Mouse (Mus musculus): Measurements from ENCODE around the gene Cacna1e.

The Cacna1e gene

DNA sequence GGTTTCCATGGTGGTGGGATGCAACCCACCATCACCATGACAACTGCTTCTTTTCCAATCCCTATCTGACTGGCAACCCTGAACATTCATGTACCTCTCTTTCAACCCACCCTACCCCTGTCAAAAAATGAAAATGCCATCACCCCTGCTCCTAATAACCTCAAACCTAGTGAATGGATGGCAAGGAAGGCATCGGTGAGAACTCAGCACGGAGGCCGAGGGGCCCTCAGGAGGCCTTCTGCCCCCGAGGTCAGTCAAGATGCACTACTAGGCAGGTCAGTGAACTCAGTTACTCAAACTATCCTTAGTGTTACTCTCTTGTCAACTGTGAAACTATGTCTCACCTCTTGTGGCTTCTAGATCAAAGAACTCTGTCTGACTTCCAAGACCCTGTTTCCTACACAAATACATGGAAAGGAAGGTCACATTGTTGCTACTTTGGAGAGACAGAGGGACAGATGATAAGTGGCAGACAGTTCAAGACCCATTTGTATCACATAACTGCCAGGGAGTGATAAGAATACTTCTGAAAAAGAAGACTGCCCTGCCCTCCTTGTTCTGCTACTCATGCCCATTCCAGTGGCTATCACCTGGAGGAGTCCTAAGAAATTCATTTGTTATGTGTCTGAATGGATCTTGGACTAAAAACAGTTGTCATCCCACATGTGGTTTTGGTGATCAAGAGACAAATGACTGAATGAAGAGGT, 176.6 kb downstream of the Cacna1e start:
- DNase-seq (ENCODE audit: low spot score), result no peak

DNA sequence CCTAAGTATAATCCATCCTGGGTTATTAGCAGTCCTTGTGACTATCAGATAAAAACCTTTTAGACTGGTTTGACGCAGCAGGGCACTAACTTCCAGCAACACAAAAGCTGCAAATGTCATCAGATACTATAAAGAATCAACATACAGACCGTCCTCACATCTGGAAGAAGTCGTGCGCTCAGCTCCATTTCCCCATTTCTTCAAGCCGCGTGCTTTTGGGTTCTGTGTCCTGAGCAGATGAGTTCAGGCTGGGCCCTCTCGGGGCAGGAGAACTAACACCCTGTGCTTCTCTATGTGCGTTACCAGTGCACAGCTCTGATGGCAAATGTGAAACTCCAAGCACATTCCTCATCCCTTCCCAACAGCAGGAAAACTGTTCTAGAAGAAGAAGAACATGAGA, 177.3 kb downstream of the Cacna1e start:
- no peak for DNase-seq (ENCODE audit: low spot score)

DNA sequence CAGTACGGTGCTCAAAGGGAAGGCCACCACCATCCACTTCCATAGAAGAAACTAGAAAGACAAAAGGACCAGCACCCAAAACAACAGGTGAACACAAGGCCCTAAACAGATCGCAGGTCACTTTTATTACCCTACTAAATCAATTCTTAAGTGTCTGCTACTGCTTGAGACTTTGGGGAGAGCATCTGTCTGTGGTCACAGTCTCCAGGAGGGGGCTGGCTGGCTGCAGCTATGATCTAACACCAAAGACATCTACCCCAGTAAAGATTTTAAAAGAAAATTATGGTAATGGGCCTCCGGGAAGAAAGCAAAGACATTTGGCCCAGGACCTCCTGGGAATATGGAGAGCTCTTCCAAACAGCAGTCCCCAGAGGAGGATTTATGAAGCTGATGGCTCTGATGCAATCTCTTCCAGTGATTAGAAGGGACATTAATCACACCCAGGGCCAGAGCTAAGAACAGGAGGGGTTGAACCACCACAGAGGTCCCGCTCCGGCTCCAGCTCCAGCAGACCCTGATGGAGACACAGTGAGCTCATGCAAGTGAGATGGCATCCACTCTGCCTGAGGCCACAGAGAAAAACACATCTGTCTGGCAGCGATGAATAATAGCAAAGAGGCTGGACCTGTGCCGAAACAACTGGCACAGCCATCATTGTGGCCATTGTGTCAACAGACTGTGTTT, 178.3 kb downstream of the Cacna1e start:
- DNase-seq (ENCODE audit: low spot score), result no peak

GRCm38 (mm10) chr1:154704558-154705185, 179.6 kb downstream of the Cacna1e start:
- no peak for DNase-seq (ENCODE audit: low spot score)

GRCm38 (mm10) chr1:154702623-154703022, 181.7 kb downstream of the Cacna1e start:
- DNase-seq (ENCODE audit: low spot score), result no peak

DNA sequence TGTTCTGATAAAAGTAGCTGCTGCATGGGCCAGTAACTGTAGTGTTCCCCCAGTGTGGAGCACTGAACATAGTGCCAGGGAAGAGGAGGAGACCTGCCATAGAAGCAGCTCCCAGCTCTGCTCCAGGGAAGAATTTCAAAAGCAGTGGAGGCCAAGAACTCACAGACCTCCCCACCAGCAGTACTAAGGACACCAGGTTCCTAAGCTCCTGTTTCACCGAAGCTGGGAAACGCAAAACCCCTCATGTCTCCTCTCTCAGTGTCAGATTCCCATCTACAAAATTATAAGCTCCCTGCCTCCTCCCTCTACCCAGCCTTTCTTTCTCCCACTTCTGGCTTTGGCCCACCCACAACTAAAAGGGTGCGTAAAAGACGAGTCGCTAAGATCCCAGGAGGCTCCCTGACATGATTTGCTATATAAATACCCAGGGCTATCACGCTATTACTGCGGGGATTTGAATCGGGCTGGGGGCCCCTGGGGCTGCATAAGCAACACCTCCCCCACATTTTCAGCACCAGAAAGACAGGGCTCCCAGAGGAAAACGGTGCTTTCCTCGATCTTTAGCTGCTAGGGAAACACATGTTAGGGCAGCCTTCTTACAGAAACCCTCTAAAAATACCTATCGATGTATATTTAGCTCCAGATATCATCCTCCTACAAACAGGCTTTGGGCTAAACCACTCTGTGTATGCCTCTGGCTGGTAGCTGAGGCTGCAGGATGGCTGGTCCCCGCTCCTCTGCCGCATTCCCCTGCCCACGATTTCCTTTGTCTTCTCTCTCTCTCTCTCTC, 195.2 kb downstream of the Cacna1e start:
- peak; percentile 44 for DNase-seq (ENCODE audit: low spot score)

- DNase-seq (ENCODE audit: low spot score), result no peak
Observed at GRCm38 (mm10) chr1:154686861-154687260, 197.4 kb downstream of the Cacna1e start.

DNA sequence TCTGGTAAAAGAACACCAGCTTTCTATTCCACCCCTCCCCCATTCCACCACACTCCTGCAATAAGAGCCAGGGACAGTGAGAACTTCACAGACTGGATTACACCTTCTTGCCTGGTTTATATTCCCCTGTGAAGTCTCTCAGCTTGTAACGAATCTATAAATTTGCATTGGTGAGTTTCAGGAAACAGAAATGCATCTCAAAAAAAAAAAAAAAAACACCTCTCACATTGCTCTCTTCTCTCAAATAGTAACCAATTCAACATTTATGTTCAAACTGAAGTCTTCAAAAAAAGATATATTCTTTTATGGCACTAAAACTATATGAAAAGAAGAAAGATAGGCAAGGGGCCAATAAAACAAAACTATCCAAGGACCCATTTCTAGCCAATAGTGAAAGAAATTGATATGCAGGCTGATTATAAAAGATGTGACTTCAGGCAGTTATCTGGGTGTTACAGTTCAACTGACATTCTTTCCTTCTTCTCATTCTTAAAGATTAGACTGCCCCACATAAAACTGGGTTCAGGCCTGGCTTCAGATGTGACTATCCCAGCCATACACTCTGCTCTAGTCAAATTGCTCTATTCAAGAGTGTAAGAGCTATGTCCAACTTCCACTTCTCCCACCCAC, 200.7 kb downstream of the Cacna1e start:
- no peak for DNase-seq (ENCODE audit: low spot score)

DNA sequence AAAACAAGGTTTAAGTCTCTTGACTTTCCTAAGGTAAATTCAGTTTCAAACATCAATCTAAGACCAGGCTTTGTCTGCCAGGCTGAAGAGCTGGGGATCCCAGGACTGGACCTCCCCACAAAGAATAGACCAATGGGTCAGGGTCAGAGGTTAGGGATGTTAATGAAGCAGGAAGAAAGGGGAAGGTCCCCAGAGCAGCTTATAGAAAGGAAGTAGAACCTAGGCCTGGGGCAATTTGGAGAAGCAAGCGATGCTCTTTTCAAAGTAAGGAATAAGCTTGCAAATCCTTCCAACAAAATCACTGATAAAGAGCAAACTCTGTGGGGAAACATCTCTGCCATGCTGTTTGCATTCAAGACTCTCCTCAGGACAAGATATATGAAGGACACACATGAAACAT, 205.3 kb downstream of the Cacna1e start:
- no peak for DNase-seq (ENCODE audit: low spot score)

DNA sequence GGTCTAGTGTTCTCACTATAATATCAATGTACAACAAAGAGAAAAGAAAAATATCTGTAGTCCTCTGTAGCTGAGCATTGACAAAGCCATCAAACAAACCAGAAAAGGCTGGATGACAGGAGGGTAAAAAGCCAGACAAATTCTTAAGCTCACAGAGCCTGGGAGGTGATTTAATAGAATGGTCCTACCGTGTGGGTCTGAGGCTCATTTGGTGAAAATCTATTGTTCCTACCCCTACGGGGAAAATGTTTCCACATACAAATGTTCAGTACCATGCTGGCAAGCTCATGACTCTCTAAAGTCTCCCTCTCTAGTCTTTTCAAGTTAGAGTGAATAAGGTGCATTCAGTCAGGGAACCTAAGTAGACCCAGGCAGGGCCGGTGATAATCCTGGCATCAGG, 206.2 kb downstream of the Cacna1e start:
- no peak for DNase-seq (ENCODE audit: low spot score)

GRCm38 (mm10) chr1:154677677-154678076, 206.6 kb downstream of the Cacna1e start:
- no peak for DNase-seq (ENCODE audit: low spot score)

- no peak for DNase-seq (ENCODE audit: low spot score)
Observed at GRCm38 (mm10) chr1:154663721-154664120, 220.6 kb downstream of the Cacna1e start.

GRCm38 (mm10) chr1:154661977-154662376, 222.3 kb downstream of the Cacna1e start:
- DNase-seq (ENCODE audit: low spot score), result peak; percentile 51

GRCm38 (mm10) chr1:154661221-154661864, 223.0 kb downstream of the Cacna1e start:
- DNase-seq (ENCODE audit: low spot score), result peak; percentile 79

DNA sequence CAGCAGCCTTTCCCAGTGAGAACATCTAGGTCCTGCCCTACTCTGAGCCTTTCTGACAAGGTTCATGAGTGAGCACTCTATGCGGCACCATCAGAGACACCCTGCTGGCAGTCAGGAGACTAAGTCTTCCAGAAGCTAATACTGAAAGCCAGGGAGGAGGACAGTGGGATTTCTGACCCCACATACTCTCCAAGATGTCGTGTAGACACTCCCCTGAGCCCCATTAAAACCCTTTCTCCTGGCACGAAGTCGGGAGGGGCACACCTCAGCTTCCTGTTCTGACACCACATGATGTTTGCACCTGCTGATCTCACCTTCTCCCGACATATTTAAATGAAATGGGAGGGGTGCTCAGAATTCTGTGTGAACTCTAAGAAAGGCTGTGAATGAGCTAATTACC, 226.9 kb downstream of the Cacna1e start:
- no peak for DNase-seq (ENCODE audit: low spot score)

DNA sequence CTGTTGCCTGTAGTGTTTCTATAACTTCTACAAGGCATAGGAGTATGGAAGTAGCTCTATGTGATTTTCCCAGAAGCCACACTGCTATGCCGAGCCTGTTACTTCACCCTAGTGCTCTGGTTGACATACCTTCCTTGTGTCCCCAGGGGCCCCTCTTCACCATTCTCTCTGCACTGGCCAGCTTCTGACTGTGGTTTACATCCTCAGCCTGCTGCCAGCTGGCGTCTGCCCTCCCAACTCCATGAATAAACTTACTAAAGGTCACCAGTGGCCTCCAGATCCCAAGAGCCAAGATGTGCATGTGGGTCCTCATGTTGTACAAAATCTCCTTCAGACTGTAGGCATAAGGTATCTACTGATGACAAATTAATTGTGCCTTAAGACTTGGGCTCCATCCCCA, 230.3 kb downstream of the Cacna1e start:
- no peak for DNase-seq (ENCODE audit: low spot score)

- no peak for DNase-seq (ENCODE audit: low spot score)
Observed at GRCm38 (mm10) chr1:154646156-154646950, 237.9 kb downstream of the Cacna1e start.

DNA sequence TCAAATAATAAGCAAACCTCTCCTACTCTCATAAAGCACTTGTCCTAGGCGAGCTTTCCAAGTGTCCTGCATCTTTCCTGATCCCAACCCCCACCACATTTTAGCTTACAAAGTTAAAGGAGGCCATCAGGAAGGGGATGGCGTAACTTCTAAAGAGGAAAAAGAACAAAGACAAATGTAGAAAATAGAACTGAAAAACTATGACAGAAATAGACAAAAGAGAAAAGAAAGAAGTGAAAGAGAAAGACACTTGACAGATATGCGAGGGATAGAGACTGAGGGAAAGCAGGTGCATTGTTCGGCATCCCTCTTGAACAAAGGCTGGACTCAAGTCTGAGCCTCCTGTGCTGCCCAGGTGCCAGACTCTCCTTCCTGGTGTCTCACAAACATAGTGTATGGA, 246.5 kb downstream of the Cacna1e start:
- no peak for DNase-seq (ENCODE audit: low spot score)

GRCm38 (mm10) chr1:154635766-154636165, 248.5 kb downstream of the Cacna1e start:
- DNase-seq (ENCODE audit: low spot score), result peak; percentile 29

DNA sequence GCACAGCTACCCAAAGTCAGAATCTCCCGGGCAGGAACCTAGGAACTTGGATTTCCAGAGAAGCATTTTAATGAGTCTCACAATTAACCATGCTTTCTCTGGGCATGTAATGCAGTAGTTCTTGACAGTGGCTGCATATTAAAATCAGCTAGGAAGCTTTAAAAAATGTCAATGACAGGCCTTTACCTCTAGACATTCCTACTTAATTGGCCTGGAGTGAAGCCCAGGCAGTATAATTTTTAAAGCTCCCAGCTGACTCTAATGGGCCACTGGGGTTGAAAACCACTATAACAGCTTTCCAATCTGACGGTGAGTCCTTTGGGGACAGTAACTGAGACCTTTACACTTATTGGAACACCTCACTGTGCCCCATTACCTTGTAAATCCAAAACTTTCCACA, 251.4 kb downstream of the Cacna1e start:
- DNase-seq (ENCODE audit: low spot score), result no peak

All from left cerebral cortex, adult 11 months (tissue).